Mouse (Mus musculus) ovary, postnatal 14 days (tissue): ENCODE measurements around the gene Olfr730.

Experiments
- DNase-seq: peaks from one replicate; pipeline ENCODE4 v3.0.0; 2022; ENCODE audit warnings: low spot score

The Olfr730 gene

GRCm38 (mm10) chr14:50188098-50188497 is at the start of gene Olfr730:
Olfr730 (minus strand) TSS chr14:50188198.
- no peak for DNase-seq

GRCm38 (mm10) chr14:50152810-50153209 is 35.2 kb downstream of the Olfr730 start, which contains the start of gene Olfr729:
Olfr729 (minus strand) TSS chr14:50152910.
- DNase-seq: no peak

GRCm38 (mm10) chr14:50142580-50142979 is 45.4 kb downstream of the Olfr730 start, which contains the start of gene Olfr728:
Olfr728 (minus strand) TSS chr14:50142680.
- DNase-seq: no peak
